Mouse (Mus musculus): Measurements from ENCODE around the gene Git2.
A peak's percentile ranks its signal among the peaks of the same experiment; 100 is the strongest.

The Git2 gene

DNA sequence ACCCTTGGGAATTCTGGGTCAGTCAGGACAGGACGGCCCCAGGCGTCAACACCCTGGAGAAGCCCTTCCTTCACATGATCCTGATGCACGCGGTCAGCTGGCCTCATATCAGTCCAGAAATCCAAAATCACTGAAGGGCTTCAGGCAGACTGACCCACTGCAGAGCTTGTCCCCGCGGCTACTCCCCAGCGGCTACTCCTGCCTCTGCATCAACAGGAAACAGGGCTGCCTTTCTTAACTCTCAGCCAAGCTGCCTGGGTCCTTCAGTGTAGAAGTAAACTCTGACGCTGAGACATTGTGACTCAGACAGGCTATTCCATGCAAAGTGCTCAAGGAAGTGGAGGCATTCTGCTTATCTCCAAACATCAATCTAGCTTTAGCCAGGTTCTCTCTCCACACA is 13.3 kb downstream of the Git2 start:
- DNase-seq, result no peak

DNA sequence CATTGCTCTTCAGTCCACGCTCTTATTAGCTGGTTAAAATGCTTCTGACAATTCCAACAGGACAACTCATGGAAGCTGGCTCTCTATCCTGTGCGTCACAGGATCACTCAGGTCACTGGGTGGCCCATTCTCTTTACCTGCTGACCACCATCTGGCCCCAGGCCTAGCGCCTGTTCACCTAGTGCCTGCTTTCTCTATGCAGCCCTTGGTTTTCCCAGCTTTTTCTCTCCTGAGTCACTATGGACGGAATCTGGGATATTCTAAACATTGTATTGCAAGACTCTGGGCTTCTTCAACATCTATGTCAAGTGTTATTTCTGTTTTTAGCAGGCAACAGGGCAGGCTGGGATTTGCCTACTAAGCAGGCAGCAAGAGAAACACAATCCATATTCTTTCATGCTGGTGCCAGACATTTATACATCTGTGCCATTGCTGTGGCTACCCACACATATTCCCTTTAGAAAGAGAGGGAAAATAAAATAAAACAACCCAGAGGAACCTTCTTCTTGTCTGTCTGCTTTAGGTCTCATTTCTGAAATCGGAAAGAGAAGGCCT is 15.7 kb downstream of the Git2 start:
- DNase-seq, result no peak

GRCm38 (mm10) chr5:114753384-114753783 is 21.9 kb downstream of the Git2 start:
- DNase-seq, result peak; percentile 92 to 95

DNA sequence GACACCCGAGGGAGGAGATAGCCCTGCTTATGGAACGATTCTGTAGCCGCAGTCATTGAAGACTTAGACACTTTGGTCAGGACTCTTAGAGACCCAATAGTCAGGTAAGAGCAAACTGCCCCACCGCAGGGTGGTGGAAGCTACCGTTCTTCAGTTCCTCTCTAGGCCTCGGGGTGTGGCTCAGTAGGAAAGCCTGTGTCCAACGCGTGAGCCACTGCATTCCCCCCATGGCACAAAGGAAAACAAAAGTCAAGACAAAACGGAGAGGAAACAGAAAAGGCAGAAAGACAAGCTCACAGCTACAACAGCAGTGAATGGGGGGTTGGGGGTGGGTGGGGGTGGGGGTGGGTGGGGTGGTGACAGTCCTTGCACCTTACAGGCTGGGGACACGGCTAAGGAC is 22.9 kb downstream of the Git2 start:
- DNase-seq, result no peak

- DNase-seq, result peak; percentile 47 to 64
Measured at GRCm38 (mm10) chr5:114750325-114750724, 25.0 kb downstream of the Git2 start.

GRCm38 (mm10) chr5:114747521-114747920 is 27.8 kb downstream of the Git2 start:
- DNase-seq, result no peak

GRCm38 (mm10) chr5:114746886-114747285 is 28.4 kb downstream of the Git2 start:
- DNase-seq, result no peak

GRCm38 (mm10) chr5:114745581-114745980 is 29.7 kb downstream of the Git2 start:
- DNase-seq, result peak; percentile 73 to 74

DNA sequence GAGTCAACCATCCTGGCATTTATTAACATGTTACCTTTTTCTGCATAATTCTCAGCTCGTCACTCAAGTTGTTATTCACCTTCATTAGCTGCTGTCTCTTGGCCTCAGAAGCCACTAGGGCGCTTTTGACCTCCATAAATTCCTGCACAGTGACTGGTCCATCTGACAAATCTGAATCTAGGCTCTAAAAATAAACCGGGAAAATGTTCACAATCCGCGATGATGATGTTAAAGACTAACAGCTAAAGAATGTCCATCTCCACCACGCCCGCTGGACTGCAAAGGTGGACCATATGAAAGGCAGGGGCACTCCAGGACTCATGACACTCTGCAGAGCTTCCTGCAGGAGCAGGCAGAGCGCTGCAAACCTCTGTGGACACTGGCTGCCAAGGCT is 31.6 kb downstream of the Git2 start:
- DNase-seq, result peak in 1 of 2 experiments; percentile 28

DNA sequence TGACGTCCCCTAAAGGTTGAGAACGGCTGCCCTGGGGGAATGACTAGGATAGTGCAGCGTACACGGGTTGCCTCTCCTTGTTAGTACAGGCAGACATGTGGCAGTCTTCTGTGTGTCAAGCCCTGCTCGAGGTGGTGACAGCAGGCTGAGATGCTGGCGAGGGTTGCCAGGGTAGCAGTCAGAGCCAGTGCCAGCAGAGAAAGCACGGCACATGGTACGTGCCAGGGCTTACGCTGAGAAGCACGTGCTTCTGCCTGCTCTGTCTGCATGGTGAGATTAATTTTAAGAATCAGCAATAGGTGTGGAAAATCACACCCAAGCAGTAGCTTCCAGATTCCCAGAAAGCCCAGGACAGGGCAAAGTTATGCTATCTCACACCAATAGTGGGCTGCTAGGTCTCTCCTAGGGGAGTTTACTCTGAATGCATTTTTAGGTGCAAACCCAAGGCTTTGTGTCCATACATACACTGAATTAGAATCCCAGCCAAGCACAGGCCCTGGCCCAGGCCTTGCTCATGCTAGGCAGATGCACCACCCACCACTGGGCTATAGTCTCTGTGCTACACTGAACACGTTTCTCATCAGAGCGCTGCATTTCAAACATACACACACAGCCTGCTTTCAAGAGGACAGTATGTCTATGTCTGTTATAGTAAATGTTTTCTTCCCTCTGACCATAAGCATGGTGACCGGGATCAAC is 32.2 kb downstream of the Git2 start:
- peak; percentile 87 to 88 for DNase-seq

- no peak for DNase-seq
Measured at GRCm38 (mm10) chr5:114742572-114742971, 32.7 kb downstream of the Git2 start.

- DNase-seq, result peak in 1 of 2 experiments; percentile 70
Measured at GRCm38 (mm10) chr5:114740595-114740994, 34.7 kb downstream of the Git2 start.

GRCm38 (mm10) chr5:114738707-114739241 is 36.5 kb downstream of the Git2 start:
- peak; percentile 61 to 73 for DNase-seq

- DNase-seq, result peak; percentile 79 to 85
Measured at GRCm38 (mm10) chr5:114737090-114737887, 38.0 kb downstream of the Git2 start.

DNA sequence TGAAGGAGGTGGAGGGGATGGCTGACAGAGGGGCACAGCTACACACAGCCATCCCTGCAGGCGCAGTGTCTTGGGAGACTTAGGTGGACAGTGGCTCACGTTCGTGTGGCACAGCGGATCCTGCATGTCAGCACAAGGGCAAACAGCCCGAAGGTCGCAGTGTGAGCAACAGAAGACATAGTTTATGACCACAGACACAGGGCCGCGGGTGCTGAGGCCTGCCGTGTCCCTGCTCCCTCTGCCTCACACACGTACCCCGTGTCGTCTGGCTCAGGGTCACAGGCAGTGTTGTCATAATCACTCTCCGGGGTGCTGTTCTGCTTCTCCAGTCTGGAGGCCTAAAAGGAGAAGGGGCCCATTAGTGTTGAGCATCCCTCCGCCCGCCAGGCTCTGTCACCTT is 41.7 kb downstream of the Git2 start:
- no peak for DNase-seq

DNA sequence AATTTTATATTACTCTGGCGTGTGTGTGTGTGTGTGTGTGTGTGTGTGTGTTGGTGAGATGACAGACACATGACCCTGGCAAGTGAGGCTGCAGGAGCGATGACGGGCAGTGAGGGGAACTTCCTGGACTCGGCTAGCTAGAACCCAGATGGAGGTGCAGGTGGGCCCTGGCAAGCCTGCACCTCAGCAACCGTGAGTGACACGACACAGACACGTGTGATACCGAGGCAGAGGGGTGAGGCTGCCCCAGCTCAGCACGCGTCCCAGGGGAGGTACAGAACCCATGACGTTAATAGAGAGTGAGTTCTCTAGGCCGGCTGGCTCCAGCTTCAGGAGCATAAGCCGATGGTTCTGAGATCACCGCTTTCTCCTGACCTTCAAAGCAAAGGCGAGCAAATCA is 43.3 kb downstream of the Git2 start:
- DNase-seq, result peak; percentile 53 to 69

DNA sequence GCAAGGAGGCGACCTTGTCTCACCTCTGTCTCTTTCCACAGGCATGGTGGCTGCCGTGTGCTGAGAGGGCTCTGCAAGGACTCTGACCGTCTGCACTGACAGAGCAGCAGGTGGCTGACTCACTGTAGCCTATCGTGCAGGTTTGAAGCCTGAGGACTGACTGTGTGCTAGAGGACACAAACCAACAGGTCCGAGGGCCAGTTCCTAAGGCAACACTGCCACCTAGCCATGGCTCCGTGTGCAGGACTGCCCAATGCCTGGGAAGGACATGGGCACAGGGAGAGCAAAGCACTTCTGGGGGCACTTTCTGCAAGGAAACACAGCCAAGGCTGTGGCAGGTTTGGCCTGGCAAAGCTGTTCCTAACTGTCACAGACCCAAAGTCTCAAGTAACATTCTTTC is 43.8 kb downstream of the Git2 start:
- peak; percentile 40 to 41 for DNase-seq

GRCm38 (mm10) chr5:114730129-114730528 is 45.2 kb downstream of the Git2 start:
- DNase-seq, result no peak

DNA sequence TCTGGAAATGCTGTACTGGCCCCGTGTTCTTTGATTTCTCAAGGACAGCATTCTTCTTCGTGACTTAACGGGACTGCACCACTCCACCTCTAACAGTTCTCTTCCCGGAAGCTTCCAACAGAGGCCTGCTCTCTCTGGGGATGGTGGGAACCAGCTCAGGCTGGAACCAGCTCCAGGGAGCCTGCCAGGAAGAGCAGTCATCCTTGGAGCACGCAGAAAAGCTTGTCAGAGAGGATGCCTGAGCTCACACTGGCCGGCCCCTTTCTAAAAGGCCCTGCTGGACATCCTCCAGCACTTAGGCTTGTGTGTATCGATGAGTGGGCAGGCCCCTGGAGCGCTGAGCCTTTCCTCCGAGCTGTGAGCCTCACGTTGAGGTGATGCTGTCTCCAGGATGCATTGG is 47.2 kb downstream of the Git2 start:
- DNase-seq, result peak; percentile 16 to 44

DNA sequence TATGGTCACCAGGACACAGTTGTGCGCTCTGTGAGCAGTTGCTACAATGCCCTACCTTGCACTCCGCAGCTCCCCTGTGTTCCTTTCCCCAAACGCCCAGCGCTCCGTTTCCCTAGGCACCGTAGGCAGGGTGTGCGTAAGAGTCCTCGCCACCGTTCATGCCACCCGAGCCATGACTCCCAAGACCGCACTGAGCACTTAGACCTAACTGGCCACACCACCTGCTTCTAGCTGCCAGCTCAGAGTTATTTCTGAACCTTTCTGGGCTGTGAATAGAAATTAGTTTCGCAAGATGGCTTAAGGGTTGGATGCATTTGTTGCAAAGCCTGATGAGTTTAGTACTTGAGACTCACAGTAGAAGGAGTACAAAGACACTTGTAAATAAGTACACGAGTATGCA is 52.5 kb downstream of the Git2 start:
- no peak for DNase-seq

GRCm38 (mm10) chr5:114721969-114722368 is 53.3 kb downstream of the Git2 start:
- no peak for DNase-seq

DNA sequence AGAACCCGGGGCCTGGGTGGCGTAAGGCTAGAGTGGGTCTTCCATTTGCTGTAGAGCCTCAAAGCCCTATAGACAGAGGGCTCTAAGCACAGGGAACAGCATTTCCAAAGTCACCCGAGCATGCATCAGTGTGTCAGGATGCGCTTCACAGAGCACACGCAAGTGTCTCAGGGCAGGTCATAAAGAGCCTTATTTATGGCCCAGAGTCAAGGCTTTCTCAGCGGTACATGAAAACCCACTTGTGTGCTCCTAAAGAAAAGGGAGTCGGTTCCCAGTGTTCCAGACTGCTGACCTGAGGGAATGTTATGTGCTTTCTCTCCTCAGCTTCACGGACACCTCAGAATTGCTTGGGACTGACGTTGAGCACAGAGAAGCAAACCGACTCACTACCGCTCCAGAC is 54.5 kb downstream of the Git2 start:
- no peak for DNase-seq

- DNase-seq, result no peak
Measured at GRCm38 (mm10) chr5:114719928-114720270, 55.4 kb downstream of the Git2 start.
